Mouse (Mus musculus): ENCODE results near the gene Rpp25. TPM values are rescaled to one million over a fixed set of nuclear protein-coding genes. Genes with fewer than 3 reads are reported as not detected.

The Rpp25 gene
- polyA plus RNA-seq, 1 experiment from 2014 or later, result 0.91 TPM

DNA sequence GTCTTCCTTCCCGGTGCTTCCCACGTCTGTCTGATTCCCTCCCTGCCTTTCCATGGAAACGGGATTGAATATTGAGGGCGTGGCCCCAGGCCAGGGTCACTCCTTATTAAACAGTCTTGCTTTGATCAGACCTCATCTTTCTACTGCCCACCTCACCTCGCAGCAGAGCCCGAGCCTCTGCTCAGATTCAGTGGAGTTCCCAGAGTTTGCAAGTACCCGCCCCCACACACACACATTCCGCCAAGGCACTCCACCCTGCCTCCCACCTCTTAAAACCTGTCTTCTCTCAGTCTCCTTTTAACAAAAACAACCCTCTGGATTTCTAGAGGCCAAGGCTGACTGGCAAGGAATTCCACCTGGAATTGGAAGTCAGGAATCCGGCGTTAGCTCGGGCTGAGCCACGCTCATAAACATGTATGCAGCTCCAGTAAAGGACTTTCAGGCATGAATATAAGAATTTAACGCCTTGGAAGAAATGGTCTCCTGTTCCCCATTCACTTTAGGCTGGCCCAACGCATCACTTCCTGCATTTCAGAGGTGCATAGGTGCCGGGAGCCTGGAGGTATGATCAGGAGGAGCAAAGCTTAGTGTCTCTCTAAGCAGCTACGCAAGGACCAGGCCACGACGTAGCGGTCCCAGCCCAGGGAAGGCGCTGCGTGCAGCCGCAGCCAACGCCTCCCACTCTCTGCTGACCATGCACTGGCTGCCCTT is 760 bp upstream of the Rpp25 start:
- Histone ChIP-seq H3K4me1 (ENCODE audit: control insufficient read depth, insufficient read depth, low read length) (peaks cover 8% of the 10 kb centered on the region), H3K9me3 (replicated peaks; ENCODE audit: control insufficient read depth, low read length) (no peaks in the 10 kb centered on the region), H3K9ac (replicated peaks; ENCODE audit: low read length) (no peak overlapping the region), H3K36me3 (replicated peaks; ENCODE audit: control insufficient read depth, insufficient read depth, low read depth, low read length) (no peaks in the 10 kb centered on the region), H3K27ac (replicated peaks; ENCODE audit: low read depth, low read length) (no peak overlapping the region), H3K4me3 (ENCODE audit: low read depth, low read length) (peak overlapping the region; percentile 39), H3K27me3 (ENCODE audit: control insufficient read depth, insufficient read depth, low read length) (peaks cover 62% of the 10 kb centered on the region), H3K4me2 (ENCODE audit: low read depth, low read length) (peak overlapping the region; percentile 89)
- ATAC-seq (replicated peaks; ENCODE audit: insufficient number of reproducible peaks, low FRiP score, low TSS enrichment, low read depth) (0 out of 2 replicates have a peak, but pooled peaks have one; percentile 3), DNase-seq (ENCODE audit: low spot score) (peak; percentile 11)
- WGBS, result 2% methylated on average over 23 of the region's 23 CpGs

DNA sequence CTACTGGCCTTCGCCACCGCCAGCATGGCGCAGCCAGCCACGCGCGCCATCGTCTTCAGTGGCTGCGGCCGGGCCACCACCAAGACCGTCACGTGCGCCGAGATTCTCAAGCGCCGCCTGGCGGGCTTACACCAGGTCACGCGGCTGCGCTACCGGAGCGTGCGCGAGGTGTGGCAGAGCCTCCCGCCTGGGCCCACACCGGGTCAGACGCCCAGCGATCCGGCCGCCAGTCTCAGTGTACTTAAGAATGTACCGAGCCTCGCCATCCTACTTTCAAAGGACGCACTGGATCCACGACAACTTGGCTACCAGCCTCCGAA is 515 bp downstream of the Rpp25 start:
- peak overlapping the region; percentile 47 for H3K9ac ChIP-seq (replicated peaks; ENCODE audit: low read length)

DNA sequence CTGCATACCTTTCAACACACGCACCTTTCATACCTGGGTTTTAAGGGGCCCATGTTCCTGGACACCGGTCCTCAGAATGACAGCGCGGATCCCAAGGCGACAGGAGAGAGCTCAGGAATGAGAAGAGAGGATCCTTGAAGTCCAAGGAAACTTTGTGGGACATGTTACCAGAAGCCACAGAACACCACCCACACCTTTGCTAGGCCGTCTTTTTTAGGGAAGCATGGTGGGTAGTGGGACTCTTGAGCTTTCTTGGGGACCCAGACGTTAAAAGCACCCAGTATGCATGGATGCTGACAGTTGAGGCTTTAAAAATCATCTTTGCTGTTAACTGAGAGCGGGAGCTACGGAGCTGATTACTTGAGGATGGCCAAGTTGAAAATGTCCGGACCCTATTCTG is 1.1 kb downstream of the Rpp25 start:
- 40% methylated on average over 10 of the region's 10 CpGs for WGBS
- Histone ChIP-seq H3K36me3 (replicated peaks; ENCODE audit: control insufficient read depth, insufficient read depth, low read depth, low read length) (no peaks in the 10 kb centered on the region), H3K4me1 (ENCODE audit: control insufficient read depth, insufficient read depth, low read length) (peaks cover 8% of the 10 kb centered on the region), H3K4me3 (ENCODE audit: low read depth, low read length) (no peak overlapping the region), H3K4me2 (ENCODE audit: low read depth, low read length) (no peak overlapping the region), H3K9me3 (replicated peaks; ENCODE audit: control insufficient read depth, low read length) (no peaks in the 10 kb centered on the region), H3K9ac (replicated peaks; ENCODE audit: low read length) (no peak overlapping the region), H3K27ac (replicated peaks; ENCODE audit: low read depth, low read length) (no peak overlapping the region), H3K27me3 (ENCODE audit: control insufficient read depth, insufficient read depth, low read length) (peaks cover 62% of the 10 kb centered on the region)
- no peak for DNase-seq (ENCODE audit: low spot score)
- no peak for ATAC-seq (replicated peaks; ENCODE audit: insufficient number of reproducible peaks, low FRiP score, low TSS enrichment, low read depth)

More for the DNA sequence above, 515 bp downstream of the Rpp25 start:
- Histone ChIP-seq H3K27me3 (ENCODE audit: control insufficient read depth, insufficient read depth, low read length) (peaks cover 62% of the 10 kb centered on the region), H3K4me1 (ENCODE audit: control insufficient read depth, insufficient read depth, low read length) (peaks cover 8% of the 10 kb centered on the region), H3K9me3 (replicated peaks; ENCODE audit: control insufficient read depth, low read length) (no peaks in the 10 kb centered on the region), H3K4me3 (ENCODE audit: low read depth, low read length) (peak overlapping the region; percentile 39), H3K4me2 (ENCODE audit: low read depth, low read length) (peak overlapping the region; percentile 89), H3K27ac (replicated peaks; ENCODE audit: low read depth, low read length) (no peak overlapping the region), H3K36me3 (replicated peaks; ENCODE audit: control insufficient read depth, insufficient read depth, low read depth, low read length) (no peaks in the 10 kb centered on the region)
- DNase-seq (ENCODE audit: low spot score), result peak; percentile 63
- WGBS, result under 1% methylated on average over 34 of the region's 34 CpGs
- peak; percentile 45; the same call in 1 of the 2 replicates for ATAC-seq (replicated peaks; ENCODE audit: insufficient number of reproducible peaks, low FRiP score, low TSS enrichment, low read depth)

DNA sequence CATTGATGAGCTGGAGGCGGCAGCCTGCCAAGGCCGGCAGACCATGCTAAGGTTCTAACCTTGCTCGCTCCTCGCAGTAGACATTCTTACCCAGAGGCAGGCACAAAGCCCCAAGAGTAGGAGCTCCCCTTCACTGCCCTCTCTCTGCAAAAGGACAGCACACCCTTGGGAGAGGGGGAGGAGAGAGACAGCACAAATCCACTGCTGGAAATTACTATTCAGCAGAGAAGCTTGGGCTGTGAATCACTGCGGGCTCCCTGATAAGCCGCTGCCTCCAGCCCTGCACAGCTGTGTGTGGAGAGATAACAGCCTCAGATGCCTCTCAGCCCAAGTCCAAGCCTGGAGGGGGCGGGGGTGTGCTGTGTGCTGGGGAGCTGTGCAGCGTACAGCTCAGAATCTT is 1.9 kb downstream of the Rpp25 start:
- 6% methylated on average over 8 of the region's 8 CpGs for WGBS
- Histone ChIP-seq H3K4me2 (ENCODE audit: low read depth, low read length) (no peak overlapping the region; the same call in 1 of the 2 replicates), H3K36me3 (replicated peaks; ENCODE audit: control insufficient read depth, insufficient read depth, low read depth, low read length) (no peaks in the 10 kb centered on the region), H3K27me3 (ENCODE audit: control insufficient read depth, insufficient read depth, low read length) (peaks cover 55% of the 10 kb centered on the region), H3K4me1 (ENCODE audit: control insufficient read depth, insufficient read depth, low read length) (peaks cover 8% of the 10 kb centered on the region), H3K4me3 (ENCODE audit: low read depth, low read length) (no peak overlapping the region), H3K27ac (replicated peaks; ENCODE audit: low read depth, low read length) (no peak overlapping the region), H3K9me3 (replicated peaks; ENCODE audit: control insufficient read depth, low read length) (no peaks in the 10 kb centered on the region), H3K9ac (replicated peaks; ENCODE audit: low read length) (no peak overlapping the region)
- no peak for DNase-seq (ENCODE audit: low spot score)
- ATAC-seq (replicated peaks; ENCODE audit: insufficient number of reproducible peaks, low FRiP score, low TSS enrichment, low read depth), result no peak

DNA sequence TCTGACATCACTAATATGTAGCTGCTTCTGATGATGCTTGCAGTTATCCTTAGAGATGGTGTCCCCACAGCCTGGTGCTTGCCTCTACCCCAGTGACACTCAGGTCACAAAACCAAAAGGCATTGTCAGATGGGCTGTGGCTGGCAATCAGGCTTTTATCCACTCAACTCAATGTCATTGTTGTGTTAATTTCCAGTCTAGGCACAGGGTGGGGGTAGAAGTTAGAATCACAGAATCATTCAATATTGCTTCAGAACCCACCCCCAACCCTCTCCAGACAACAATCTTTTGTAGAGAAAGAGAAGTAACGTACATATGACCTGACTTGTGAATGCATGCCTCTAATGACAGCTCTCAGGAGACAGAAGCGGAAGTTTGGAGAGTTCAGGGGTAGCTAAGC is 6.8 kb downstream of the Rpp25 start:
- no peak for DNase-seq (ENCODE audit: low spot score)
- H3K9ac ChIP-seq (replicated peaks; ENCODE audit: low read length), result no peak overlapping the region
- H3K27ac ChIP-seq (replicated peaks; ENCODE audit: low read depth, low read length), result no peak overlapping the region
- no peak for ATAC-seq (replicated peaks; ENCODE audit: insufficient number of reproducible peaks, low FRiP score, low TSS enrichment, low read depth)
- peaks cover 6% of the 10 kb centered on the region for H3K27me3 ChIP-seq (ENCODE audit: control insufficient read depth, insufficient read depth, low read length)
- no peaks in the 10 kb centered on the region for H3K36me3 ChIP-seq (replicated peaks; ENCODE audit: control insufficient read depth, insufficient read depth, low read depth, low read length)
- no peak overlapping the region for H3K4me2 ChIP-seq (ENCODE audit: low read depth, low read length)
- no peak overlapping the region for H3K4me3 ChIP-seq (ENCODE audit: low read depth, low read length)
- H3K9me3 ChIP-seq (replicated peaks; ENCODE audit: control insufficient read depth, low read length), result no peaks in the 10 kb centered on the region
- WGBS, result 67% methylated on average over 2 of the region's 2 CpGs
- H3K4me1 ChIP-seq (ENCODE audit: control insufficient read depth, insufficient read depth, low read length), result no peaks in the 10 kb centered on the region

DNA sequence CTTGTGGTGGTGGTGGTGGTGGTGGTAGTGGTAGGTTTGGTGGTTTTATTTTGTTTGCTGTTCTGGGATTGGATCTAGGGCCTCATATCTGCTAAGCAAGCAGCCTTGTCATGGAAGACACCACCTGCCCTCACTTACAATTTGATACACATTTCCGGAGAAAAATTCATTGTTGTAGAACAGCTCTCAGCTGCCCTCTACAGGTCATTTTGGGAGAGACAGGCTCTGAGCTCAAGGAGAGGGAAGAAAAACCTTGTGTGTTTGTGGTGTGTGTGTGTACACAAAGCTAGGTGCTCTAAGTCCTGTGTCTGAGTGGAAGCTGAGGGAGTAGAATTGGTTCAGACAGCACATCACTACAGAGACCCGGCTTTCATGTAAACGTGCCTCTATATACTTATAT is 13.3 kb downstream of the Rpp25 start:
- H3K27me3 ChIP-seq (ENCODE audit: control insufficient read depth, insufficient read depth, low read length), result no peaks in the 10 kb centered on the region
- ATAC-seq (replicated peaks; ENCODE audit: insufficient number of reproducible peaks, low FRiP score, low TSS enrichment, low read depth), result no peak
- H3K27ac ChIP-seq (replicated peaks; ENCODE audit: low read depth, low read length), result no peak overlapping the region
- WGBS, result 13% methylated on average over 3 of the region's 3 CpGs
- no peaks in the 10 kb centered on the region for H3K9me3 ChIP-seq (replicated peaks; ENCODE audit: control insufficient read depth, low read length)
- H3K4me2 ChIP-seq (ENCODE audit: low read depth, low read length), result no peak overlapping the region
- no peak overlapping the region for H3K9ac ChIP-seq (replicated peaks; ENCODE audit: low read length)
- H3K36me3 ChIP-seq (replicated peaks; ENCODE audit: control insufficient read depth, insufficient read depth, low read depth, low read length), result no peaks in the 10 kb centered on the region
- H3K4me1 ChIP-seq (ENCODE audit: control insufficient read depth, insufficient read depth, low read length), result no peaks in the 10 kb centered on the region
- no peak overlapping the region for H3K4me3 ChIP-seq (ENCODE audit: low read depth, low read length)
- DNase-seq (ENCODE audit: low spot score), result peak; percentile 89

DNA sequence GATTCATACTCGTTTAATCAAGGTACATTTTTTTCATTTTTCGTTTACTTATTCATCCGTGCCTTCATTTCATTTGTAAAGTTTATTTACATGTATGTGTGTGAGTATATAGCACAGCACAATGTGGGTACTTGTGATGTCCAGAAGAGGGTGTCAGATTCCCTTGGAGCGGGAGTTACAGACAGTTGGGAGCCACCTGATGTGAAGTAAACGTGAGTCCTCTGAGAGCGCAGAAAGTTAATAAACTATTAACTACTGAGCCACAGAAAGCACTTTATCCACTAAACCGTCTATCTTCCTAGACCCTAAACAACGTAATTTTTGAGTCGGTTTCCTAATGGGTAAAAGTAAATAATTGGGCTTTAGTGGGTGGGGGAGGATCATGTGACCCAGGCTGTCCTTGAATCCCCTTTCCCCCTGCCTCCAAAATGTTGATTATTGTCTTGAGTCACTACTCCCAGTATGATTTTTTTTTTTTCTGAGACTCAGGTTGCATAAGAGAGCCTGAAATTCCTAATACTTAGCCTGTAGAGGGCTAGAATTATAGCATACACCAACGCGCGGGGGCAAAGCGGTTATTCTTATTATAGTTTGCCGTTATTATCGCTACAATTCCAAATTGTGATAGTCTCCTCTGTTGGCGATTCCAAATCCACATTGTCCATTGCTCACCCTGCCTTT is 16.7 kb downstream of the Rpp25 start:
- no peak for ATAC-seq (replicated peaks; ENCODE audit: insufficient number of reproducible peaks, low FRiP score, low TSS enrichment, low read depth)
- DNase-seq (ENCODE audit: low spot score), result no peak
- no peaks in the 10 kb centered on the region for H3K4me1 ChIP-seq (ENCODE audit: control insufficient read depth, insufficient read depth, low read length)
- no peak overlapping the region for H3K27ac ChIP-seq (replicated peaks; ENCODE audit: low read depth, low read length)
- no peaks in the 10 kb centered on the region for H3K27me3 ChIP-seq (ENCODE audit: control insufficient read depth, insufficient read depth, low read length)
- H3K9ac ChIP-seq (replicated peaks; ENCODE audit: low read length), result peak overlapping the region; percentile 94
- WGBS, result 27% methylated on average over 16 of the region's 16 CpGs
- peak overlapping the region; percentile 27 for H3K4me2 ChIP-seq (ENCODE audit: low read depth, low read length)
- H3K36me3 ChIP-seq (replicated peaks; ENCODE audit: control insufficient read depth, insufficient read depth, low read depth, low read length), result no peaks in the 10 kb centered on the region
- H3K9me3 ChIP-seq (replicated peaks; ENCODE audit: control insufficient read depth, low read length), result no peaks in the 10 kb centered on the region
- peak overlapping the region; percentile 97 for H3K4me3 ChIP-seq (ENCODE audit: low read depth, low read length)

Data from embryonic facial prominence, embryonic 11.5 days (tissue).